Mouse (Mus musculus) midbrain, embryonic 16.5 days (tissue): ENCODE results near the gene Cacnb3. TPM values are rescaled to one million over a fixed set of nuclear protein-coding genes. Genes with fewer than 3 reads are reported as not detected.

Experiments
- ATAC-seq: fragments of 200-750 bp; cut with Nextera tagmentation; 2 replicates; pipeline ENCODE4 v1.8.0; 2017; ENCODE audit warnings: moderate TSS enrichment
- H3K27ac ChIP-seq: fragments of 300-500 bp; sonication (generic); 2 replicates; pipeline ENCODE4 v1.5.1; 2014; ENCODE audit warnings: mild to moderate bottlenecking, low read length, mixed read lengths
- H3K27me3 ChIP-seq: fragments of 300-500 bp; sonication (generic); 2 replicates; pipeline ENCODE4 v1.6.1; 2014; ENCODE audit warnings: low read depth, low read length, mixed read lengths; ENCODE audit not compliant: control insufficient read depth, insufficient read depth
- H3K36me3 ChIP-seq: fragments of 300-500 bp; sonication (generic); 2 replicates; pipeline ENCODE4 v1.6.1; 2014; ENCODE audit warnings: mild to moderate bottlenecking, low read length, moderate library complexity, mixed read lengths; ENCODE audit not compliant: control insufficient read depth, insufficient read depth
- H3K4me1 ChIP-seq: fragments of 300-500 bp; sonication (generic); 2 replicates; pipeline ENCODE4 v1.6.1; 2014; ENCODE audit warnings: mild to moderate bottlenecking, low read length, mixed read lengths; ENCODE audit not compliant: control insufficient read depth, insufficient read depth
- H3K4me2 ChIP-seq: fragments of 300-500 bp; sonication (generic); 2 replicates; pipeline ENCODE4 v1.6.1; 2014; ENCODE audit warnings: mild to moderate bottlenecking, low read length, mixed read lengths
- H3K4me3 ChIP-seq: fragments of 300-500 bp; sonication (generic); 2 replicates; pipeline ENCODE4 v1.5.1; 2014; ENCODE audit warnings: low read depth, mild to moderate bottlenecking, low read length, moderate library complexity, mixed read lengths
- H3K9ac ChIP-seq: fragments of 300-500 bp; sonication (generic); 2 replicates; pipeline ENCODE4 v1.6.1; 2014; ENCODE audit warnings: low read depth, low read length, mixed read lengths
- H3K9me3 ChIP-seq: fragments of 300-500 bp; sonication (generic); replicated peaks from 2 replicates; pipeline ENCODE4 v1.6.1; 2014; ENCODE audit warnings: mild to moderate bottlenecking, low read length, mixed read lengths; ENCODE audit not compliant: control insufficient read depth, poor library complexity, severe bottlenecking
- WGBS: fragments of 180-500 bp; shearing (Covaris S2); extraction: QIAGEN DNeasy Blood & Tissue Kit; methylation state at CpG from one replicate; pipeline ENCODE4 v1.1.7; 2014; 5-methylcytosine and 5-hydroxymethylcytosine counted together
- polyA plus RNA-seq: library from polyadenylated mRNA; unstranded; fragments of >200 nt; fragmentation: Nextera tagmentation; extraction: Ambion mirVana; gene quantifications from 2 replicates; pipeline ENCODE4 v1.2.1, GENCODE M21; 2015

Gene Cacnb3
- polyA plus RNA-seq, 1 experiment from 2014 or later: 198 TPM

DNA sequence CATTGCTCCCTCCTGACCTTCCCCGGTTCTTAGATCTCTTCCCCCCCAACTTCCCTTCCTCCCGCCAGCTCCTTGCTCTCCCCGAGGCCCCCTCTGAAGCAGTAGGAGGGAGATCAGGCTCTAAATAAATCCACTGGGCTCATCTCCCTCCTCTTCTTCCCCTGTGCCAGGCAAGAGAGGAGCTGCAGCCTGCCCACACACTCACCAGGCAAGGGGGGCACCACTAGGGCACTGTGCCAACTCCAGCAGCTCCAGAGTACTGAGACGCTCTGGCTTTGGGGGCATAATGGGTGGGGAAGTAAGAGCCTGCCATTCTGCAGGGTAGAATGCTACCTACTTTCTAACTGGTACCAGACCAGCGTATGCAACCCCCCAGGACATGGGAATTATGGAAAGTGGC is 5.9 kb downstream of the Cacnb3 start:
- 15% methylated on average over 5 of the region's 5 CpGs for WGBS
- Histone ChIP-seq H3K27ac (no peak overlapping the region), H3K36me3 (peaks cover 12% of the 10 kb centered on the region), H3K9ac (peak overlapping the region; percentile 96), H3K9me3 (no peaks in the 10 kb centered on the region), H3K4me1 (peaks cover 32% of the 10 kb centered on the region), H3K27me3 (no peaks in the 10 kb centered on the region), H3K4me2 (peak overlapping the region; percentile 69), H3K4me3 (peak overlapping the region; percentile 84)
- no peak for ATAC-seq

DNA sequence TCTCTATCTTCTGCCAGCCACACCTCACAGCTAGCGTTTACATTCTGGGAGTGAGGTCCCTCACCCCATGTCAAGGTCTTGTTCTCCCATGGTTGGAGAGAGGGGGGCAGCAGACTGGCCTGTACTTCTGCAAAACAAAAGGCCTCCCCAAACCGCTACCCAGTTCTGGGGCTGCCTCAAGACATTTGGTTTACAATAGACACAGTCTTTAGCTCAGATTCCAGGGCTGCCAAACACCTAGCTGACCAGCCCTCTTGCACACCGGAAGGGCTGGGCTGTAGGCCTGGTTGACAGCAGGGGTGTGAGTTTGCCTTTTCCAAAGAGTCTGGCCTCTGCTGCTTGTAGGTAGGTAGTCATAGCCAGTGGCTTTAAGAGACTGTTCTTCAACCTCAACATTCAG is 6.5 kb downstream of the Cacnb3 start:
- Histone ChIP-seq H3K27me3 (no peaks in the 10 kb centered on the region), H3K9me3 (no peaks in the 10 kb centered on the region), H3K27ac (no peak overlapping the region), H3K4me1 (peaks cover 29% of the 10 kb centered on the region), H3K4me2 (peak overlapping the region; percentile 69), H3K9ac (peak overlapping the region; percentile 46), H3K4me3 (0 out of 2 replicates have a peak overlapping the region, but pooled peaks have one; percentile 3), H3K36me3 (peaks cover 19% of the 10 kb centered on the region)
- 30% methylated on average over 3 of the region's 3 CpGs for WGBS
- no peak for ATAC-seq

DNA sequence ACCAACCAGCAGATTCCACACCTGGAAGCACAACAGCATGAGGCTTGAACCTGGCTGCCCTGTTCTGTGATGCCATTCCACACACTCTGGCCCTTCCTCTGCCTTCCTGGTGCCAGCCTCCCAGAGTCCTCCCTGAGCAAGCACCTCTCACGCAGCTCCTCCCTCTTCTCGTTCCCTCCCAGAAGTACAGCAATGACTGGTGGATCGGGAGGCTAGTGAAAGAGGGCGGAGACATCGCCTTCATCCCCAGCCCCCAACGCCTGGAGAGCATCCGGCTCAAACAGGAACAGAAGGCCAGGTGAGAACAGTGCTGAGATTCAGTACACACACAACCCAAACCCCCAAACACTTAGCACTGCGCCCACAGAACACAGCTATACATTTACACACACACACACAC is 9.5 kb downstream of the Cacnb3 start:
- peaks cover 41% of the 10 kb centered on the region for H3K36me3 ChIP-seq
- 39% methylated on average over 8 of the region's 8 CpGs for WGBS
- H3K4me3 ChIP-seq: no peak overlapping the region

DNA sequence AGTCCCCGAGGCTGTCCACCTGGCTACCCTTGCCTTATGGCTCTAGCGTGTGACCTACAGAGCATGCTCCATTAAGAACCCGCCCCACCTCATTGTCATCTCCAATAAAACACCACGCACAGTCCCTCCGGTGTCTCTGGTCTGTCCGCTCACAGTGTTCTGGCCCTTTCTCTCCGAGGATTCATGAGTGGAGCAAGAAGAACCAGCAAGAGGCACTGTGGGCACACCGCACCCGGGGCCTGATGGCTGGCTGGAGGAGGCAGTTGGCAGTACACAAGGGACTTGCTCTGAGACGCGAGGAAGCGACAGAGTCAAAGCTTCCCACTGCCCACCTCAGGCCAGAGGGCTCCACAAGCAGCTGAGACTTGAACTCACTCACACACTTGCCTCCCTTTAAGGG is 13.8 kb downstream of the Cacnb3 start:
- H3K4me3 ChIP-seq: no peak overlapping the region
- no peaks in the 10 kb centered on the region for H3K27me3 ChIP-seq
- no peaks in the 10 kb centered on the region for H3K4me1 ChIP-seq
- 0 out of 2 replicates have a peak overlapping the region, but pooled peaks have one; percentile 15 for H3K27ac ChIP-seq
- H3K4me2 ChIP-seq: no peak overlapping the region
- no peak for ATAC-seq
- no peaks in the 10 kb centered on the region for H3K9me3 ChIP-seq
- no peak overlapping the region for H3K9ac ChIP-seq
- H3K36me3 ChIP-seq: peaks cover 72% of the 10 kb centered on the region
- 81% methylated on average over 12 of the region's 12 CpGs for WGBS

More for the DNA sequence above, 9.5 kb downstream of the Cacnb3 start:
- H3K27ac ChIP-seq: no peak overlapping the region
- H3K27me3 ChIP-seq: no peaks in the 10 kb centered on the region
- no peaks in the 10 kb centered on the region for H3K9me3 ChIP-seq
- H3K4me1 ChIP-seq: peaks cover 23% of the 10 kb centered on the region
- no peak overlapping the region for H3K4me2 ChIP-seq
- H3K9ac ChIP-seq: no peak overlapping the region
- no peak for ATAC-seq

DNA sequence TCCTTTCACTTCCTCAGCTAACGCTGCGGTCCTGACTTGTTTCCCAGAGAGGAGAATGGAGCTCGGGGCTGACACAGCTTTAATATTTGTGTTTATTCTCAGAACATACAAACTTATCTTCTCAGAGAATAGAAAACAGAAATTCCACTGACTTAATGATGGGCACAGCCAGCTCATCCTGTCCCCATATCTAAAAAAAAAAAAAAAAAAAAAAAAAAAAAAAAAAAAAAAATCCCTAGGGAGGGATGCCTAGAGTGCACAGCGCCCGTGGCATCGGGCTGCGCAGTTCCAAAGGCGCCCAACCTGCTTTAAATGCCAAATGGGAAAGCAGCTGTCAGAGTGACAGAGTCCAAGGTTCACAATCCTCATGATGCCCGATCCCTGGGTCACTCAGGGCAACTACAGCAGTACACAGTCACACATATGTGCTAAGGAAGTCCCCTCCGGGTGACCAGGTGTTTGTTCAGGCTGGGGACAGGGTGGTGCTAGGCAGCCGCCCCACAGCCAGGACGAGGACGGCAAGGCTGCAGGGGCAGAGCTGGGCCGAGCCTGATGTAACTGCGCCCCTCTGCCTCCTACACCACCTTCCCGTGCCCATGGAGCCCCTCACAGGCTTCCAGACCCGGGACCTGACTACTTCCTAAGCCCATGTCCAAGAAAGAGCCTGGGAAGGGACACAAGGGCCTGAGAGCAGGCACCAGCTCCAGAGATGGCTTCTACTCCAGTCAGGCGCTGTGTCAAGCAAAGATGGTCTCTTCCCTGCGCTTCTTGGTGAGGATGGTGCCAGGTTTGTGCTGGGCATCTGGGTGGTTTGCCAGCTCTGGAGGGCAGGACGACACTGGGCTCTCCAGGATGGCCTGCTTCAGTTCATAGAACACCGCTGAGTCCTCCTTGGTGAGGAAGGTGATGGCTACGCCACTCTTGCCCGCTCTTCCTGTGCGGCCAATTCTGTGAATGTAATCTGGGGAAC is 14.7 kb downstream of the Cacnb3 start:
- Histone ChIP-seq H3K4me2 (no peak overlapping the region), H3K27me3 (no peaks in the 10 kb centered on the region), H3K36me3 (peaks cover 76% of the 10 kb centered on the region), H3K9ac (no peak overlapping the region), H3K9me3 (no peaks in the 10 kb centered on the region), H3K27ac (no peak overlapping the region), H3K4me3 (no peak overlapping the region), H3K4me1 (no peaks in the 10 kb centered on the region)
- 90% methylated on average over 24 of the region's 24 CpGs for WGBS
- ATAC-seq: no peak

DNA sequence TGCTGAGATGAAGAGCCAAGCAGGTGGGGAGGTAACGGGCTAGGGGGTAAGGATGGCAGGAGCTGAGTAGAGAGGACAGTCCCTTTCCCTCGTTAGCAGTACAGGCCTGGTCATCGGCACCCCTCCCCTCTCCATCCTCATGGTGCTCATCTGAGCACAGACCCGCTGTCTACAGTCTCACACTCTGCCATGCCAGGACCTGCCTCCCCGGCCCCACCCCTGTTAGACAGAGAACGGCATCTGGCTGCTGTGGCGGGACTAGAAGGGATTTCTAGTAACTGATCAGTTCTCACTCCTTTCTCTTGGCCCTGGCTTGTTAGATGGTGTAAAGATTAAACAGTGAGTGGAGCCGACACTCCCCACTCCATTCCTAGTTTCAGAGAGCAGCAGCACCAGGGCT is 16.1 kb downstream of the Cacnb3 start:
- Histone ChIP-seq H3K4me3 (no peak overlapping the region), H3K27ac (0 out of 2 replicates have a peak overlapping the region, but pooled peaks have one; percentile 38), H3K4me2 (no peak overlapping the region), H3K9me3 (no peaks in the 10 kb centered on the region), H3K9ac (no peak overlapping the region), H3K27me3 (no peaks in the 10 kb centered on the region), H3K4me1 (no peaks in the 10 kb centered on the region), H3K36me3 (peaks cover 77% of the 10 kb centered on the region)
- WGBS: 86% methylated on average over 7 of the region's 8 CpGs
- ATAC-seq: no peak

DNA sequence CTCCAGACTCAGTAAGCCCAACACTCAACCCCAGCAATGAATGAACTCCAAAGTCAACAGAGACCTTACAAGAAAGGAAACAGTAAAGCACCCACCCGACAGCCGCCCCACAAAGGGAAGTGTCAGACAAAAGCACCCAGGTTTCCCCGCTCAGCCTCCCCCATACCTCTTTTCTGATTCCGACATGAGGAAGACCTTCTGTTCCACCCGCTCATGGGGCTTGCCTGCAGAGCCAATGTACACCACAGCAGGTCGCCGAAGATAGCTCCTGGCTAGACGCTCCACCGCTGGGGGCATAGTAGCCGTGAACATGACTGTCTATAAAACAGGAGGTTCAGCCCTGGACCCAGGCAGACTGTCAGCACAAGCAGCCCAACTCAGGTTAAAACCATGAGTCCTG is 16.7 kb downstream of the Cacnb3 start:
- 89% methylated on average over 10 of the region's 10 CpGs for WGBS
- H3K4me3 ChIP-seq: no peak overlapping the region

DNA sequence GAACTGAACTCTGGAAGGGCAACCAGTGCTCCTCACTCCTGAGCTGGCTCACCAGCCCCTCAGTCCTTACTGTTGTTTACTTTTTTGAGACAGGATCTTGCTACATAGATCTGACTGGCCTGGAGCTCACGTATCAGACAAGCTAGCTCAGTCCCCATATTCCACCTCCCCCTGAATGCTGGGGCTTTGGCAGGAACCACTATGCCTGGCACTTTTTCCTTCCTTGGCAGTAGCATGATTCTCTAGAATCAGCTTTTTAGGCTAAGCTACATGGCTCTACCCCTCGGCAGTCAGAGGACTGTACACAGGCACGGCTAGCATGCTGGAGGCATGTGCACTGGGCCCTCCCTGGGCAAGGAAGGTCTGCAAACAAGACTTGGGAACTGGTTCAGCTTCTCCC is 17.4 kb downstream of the Cacnb3 start:
- WGBS: 95% methylated on average over 3 of the region's 3 CpGs
- H3K4me1 ChIP-seq: no peaks in the 10 kb centered on the region
- no peaks in the 10 kb centered on the region for H3K9me3 ChIP-seq
- no peaks in the 10 kb centered on the region for H3K27me3 ChIP-seq
- no peak overlapping the region for H3K4me2 ChIP-seq
- no peak for ATAC-seq
- peaks cover 75% of the 10 kb centered on the region for H3K36me3 ChIP-seq
- H3K4me3 ChIP-seq: no peak overlapping the region
- no peak overlapping the region for H3K9ac ChIP-seq
- H3K27ac ChIP-seq: no peak overlapping the region

More for the DNA sequence above, 16.7 kb downstream of the Cacnb3 start:
- peaks cover 77% of the 10 kb centered on the region for H3K36me3 ChIP-seq
- H3K4me1 ChIP-seq: no peaks in the 10 kb centered on the region
- ATAC-seq: no peak
- no peak overlapping the region for H3K9ac ChIP-seq
- no peak overlapping the region for H3K4me2 ChIP-seq
- H3K27me3 ChIP-seq: no peaks in the 10 kb centered on the region
- no peaks in the 10 kb centered on the region for H3K9me3 ChIP-seq
- no peak overlapping the region for H3K27ac ChIP-seq

DNA sequence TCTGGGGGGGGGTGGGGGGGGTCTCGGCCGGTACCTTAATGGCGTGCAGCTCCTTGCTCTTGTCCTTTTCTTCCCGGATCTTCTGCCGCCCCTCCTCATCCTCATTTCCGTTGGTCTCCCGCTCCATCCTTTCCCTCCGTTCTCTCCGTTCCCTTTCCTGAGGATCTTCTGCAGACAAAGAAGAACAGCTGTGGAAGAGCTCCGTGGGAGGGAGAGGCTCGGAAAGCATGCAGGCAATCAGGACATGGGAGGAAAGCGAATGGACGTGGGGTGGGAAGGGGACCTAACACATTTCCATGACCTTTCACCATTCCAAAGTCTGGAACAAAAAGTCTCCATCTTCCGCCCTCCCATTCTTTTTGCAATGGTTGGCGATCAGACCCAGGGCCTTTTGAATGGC is 20.8 kb downstream of the Cacnb3 start:
- Histone ChIP-seq H3K27me3 (no peaks in the 10 kb centered on the region), H3K9ac (no peak overlapping the region), H3K4me3 (no peak overlapping the region), H3K4me2 (no peak overlapping the region), H3K27ac (no peak overlapping the region), H3K36me3 (peaks cover 61% of the 10 kb centered on the region), H3K9me3 (no peaks in the 10 kb centered on the region), H3K4me1 (no peaks in the 10 kb centered on the region)
- no peak for ATAC-seq
- 94% methylated on average over 15 of the region's 15 CpGs for WGBS
